Mouse (Mus musculus): ENCODE measurements at regions not wholly inside any gene's neighbourhood (a gene's known extent, or its start where the extent isn't known, plus 50 kb on each side); places are given as distances from the start of the nearest gene placed in this dataset.

DNA sequence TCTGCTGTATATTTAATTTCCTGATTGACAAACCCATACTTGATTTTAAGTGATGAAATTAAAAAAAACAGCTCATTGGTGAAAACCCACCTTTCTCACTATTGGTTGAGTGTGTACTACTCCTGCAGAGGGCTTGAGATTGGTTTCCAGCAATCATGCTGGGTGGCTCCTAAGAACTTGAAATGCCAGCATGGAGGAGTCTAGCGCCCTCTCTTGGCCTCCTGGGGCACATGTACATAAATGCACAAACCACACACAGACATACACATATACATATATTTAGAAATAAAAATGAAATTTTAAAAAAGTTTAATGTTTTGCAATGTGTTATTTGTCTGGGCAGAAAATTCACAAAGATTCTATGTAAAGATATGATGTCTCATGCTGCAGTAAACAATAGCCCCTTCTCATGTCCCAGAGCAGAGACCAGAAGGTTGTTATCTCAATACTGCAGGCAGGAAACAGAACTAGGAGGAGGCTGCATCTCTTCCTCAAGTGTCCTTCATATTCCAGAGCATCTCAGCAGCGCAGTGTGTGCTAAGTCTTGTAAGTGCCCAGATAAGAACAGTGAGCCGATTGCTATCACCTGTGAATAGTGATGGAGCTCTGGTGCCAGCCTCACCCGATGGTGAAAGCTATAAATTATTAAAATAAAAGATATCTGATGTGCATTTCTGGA lies 108.4 kb upstream of the Fbxo11 start:
- no peaks in the 10 kb centered on the region for H3K36me3 ChIP-seq (ENCODE audit: control insufficient read depth, insufficient read depth, low read length)
- 66% methylated on average over 4 of the region's 4 CpGs for WGBS
- no peak overlapping the region for H3K27ac ChIP-seq (ENCODE audit: insufficient read depth, low read depth, low read length)
- TF ChIP-seq CTCF (IDR thresholded peaks at IDR 0.05; ENCODE audit: extremely low read depth, insufficient read length, insufficient replicate concordance, low read depth, low read length): no peak
- TF ChIP-seq POLR2A (IDR thresholded peaks at IDR 0.05; ENCODE audit: low read depth, low read length): no peak
- H3K4me3 ChIP-seq (ENCODE audit: low read depth, low read length): no peak overlapping the region
- no peaks in the 10 kb centered on the region for H3K4me1 ChIP-seq (ENCODE audit: control insufficient read depth, insufficient read depth, insufficient read length, low read length)
- H3K27me3 ChIP-seq (ENCODE audit: control insufficient read depth, insufficient read depth, low read length): no peaks in the 10 kb centered on the region

DNA sequence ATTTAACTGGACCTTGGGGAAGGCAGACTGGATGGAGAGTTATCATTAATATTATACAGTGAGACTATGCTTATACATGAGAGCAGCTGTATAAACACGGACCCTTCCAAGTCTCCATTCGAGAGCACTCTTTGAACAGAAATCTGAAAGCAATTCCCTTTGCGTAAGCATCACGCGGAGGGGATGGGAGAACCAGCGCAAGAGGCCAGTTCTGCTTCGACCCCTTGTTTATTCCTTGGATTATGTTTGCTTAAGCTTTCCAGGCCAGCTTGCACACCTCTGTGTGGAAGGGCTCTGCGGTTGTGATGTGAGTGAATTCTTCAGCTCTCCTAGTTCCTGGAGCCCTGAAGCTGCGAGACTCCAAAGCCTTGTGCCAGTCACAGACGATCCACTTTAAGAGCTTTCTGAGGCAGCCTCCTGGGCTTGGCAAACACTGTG lies 109.2 kb upstream of the Fbxo11 start:
- no peak overlapping the region for H3K4me3 ChIP-seq (ENCODE audit: low read depth, low read length)
- no peaks in the 10 kb centered on the region for H3K36me3 ChIP-seq (ENCODE audit: control insufficient read depth, insufficient read depth, low read length)
- no peak for TF ChIP-seq CTCF (IDR thresholded peaks at IDR 0.05; ENCODE audit: extremely low read depth, insufficient read length, insufficient replicate concordance, low read depth, low read length)
- TF ChIP-seq POLR2A (IDR thresholded peaks at IDR 0.05; ENCODE audit: low read depth, low read length): no peak
- 51% methylated on average over 10 of the region's 10 CpGs for WGBS
- no peak overlapping the region for H3K27ac ChIP-seq (ENCODE audit: insufficient read depth, low read depth, low read length)
- no peaks in the 10 kb centered on the region for H3K4me1 ChIP-seq (ENCODE audit: control insufficient read depth, insufficient read depth, insufficient read length, low read length)
- H3K27me3 ChIP-seq (ENCODE audit: control insufficient read depth, insufficient read depth, low read length): no peaks in the 10 kb centered on the region

DNA sequence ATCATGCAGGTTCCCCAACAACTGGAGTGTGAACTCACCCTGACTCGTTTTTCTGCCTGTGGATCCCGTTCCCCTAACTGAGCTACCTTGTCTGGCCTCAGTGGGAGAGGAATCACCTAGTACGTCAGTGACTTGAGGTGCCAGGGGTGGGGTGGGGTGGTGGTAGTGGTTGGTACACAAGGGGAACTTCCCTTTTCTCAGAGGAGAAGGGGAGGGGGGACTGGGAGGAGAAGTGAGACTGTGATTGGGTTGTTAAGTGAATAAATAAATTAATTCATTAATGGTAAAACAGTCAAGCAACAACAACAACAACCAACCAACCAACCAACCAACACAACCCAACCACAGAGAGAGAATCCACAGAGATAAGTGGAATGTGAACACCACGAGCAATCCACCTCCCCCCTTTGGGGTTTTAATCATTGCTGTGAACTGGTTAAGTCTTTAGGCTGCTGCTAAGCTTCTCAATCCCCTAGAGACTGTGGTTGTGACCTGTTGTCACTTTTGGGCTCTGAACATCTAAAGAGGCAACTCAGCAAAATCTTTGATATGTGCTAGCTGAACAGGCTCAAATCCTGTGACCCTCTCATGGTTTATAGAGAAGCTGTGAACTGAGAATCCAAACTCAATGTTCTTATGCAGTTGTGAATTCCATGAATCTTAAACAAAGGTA lies 111.0 kb upstream of the Fbxo11 start:
- H3K27me3 ChIP-seq (ENCODE audit: control insufficient read depth, insufficient read depth, low read length): no peaks in the 10 kb centered on the region
- H3K4me3 ChIP-seq (ENCODE audit: low read depth, low read length): no peak overlapping the region
- 84% methylated on average over 4 of the region's 4 CpGs for WGBS
- TF ChIP-seq POLR2A (IDR thresholded peaks at IDR 0.05; ENCODE audit: low read depth, low read length) (no peak), CTCF (IDR thresholded peaks at IDR 0.05; ENCODE audit: extremely low read depth, insufficient read length, insufficient replicate concordance, low read depth, low read length) (no peak)
- no peaks in the 10 kb centered on the region for H3K4me1 ChIP-seq (ENCODE audit: control insufficient read depth, insufficient read depth, insufficient read length, low read length)
- no peaks in the 10 kb centered on the region for H3K36me3 ChIP-seq (ENCODE audit: control insufficient read depth, insufficient read depth, low read length)
- no peak overlapping the region for H3K27ac ChIP-seq (ENCODE audit: insufficient read depth, low read depth, low read length)

DNA sequence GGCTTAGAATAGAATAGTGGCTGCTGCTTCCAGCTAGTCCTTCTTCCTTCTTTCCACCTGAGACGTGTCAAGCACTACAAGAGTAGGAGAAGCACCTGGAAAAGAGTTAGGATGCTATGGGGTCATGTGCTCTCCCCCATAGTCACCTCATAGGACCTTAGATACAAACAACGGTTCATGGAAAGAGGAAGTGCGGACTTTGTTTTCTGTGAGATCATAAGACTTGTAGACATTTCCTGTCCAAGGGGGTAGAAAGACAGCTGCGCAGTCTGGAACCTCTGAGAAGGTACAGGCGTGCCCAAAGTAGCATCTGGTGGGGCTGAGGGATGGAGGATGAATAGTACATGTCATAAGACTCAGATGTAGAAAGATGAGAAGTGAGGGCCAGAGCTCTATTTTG lies 125.6 kb upstream of the Fbxo11 start:
- TF ChIP-seq CTCF (IDR thresholded peaks at IDR 0.05; ENCODE audit: extremely low read depth, insufficient read length, insufficient replicate concordance, low read depth, low read length) (no peak), POLR2A (IDR thresholded peaks at IDR 0.05; ENCODE audit: low read depth, low read length) (no peak)
- H3K27ac ChIP-seq (ENCODE audit: insufficient read depth, low read depth, low read length): no peak overlapping the region; the same call in 1 of the 2 replicates
- H3K4me1 ChIP-seq (ENCODE audit: control insufficient read depth, insufficient read depth, insufficient read length, low read length): no peaks in the 10 kb centered on the region
- H3K27me3 ChIP-seq (ENCODE audit: control insufficient read depth, insufficient read depth, low read length): no peaks in the 10 kb centered on the region
- 62% methylated on average over 5 of the region's 5 CpGs for WGBS
- H3K36me3 ChIP-seq (ENCODE audit: control insufficient read depth, insufficient read depth, low read length): no peaks in the 10 kb centered on the region
- no peak overlapping the region for H3K4me3 ChIP-seq (ENCODE audit: low read depth, low read length)

DNA sequence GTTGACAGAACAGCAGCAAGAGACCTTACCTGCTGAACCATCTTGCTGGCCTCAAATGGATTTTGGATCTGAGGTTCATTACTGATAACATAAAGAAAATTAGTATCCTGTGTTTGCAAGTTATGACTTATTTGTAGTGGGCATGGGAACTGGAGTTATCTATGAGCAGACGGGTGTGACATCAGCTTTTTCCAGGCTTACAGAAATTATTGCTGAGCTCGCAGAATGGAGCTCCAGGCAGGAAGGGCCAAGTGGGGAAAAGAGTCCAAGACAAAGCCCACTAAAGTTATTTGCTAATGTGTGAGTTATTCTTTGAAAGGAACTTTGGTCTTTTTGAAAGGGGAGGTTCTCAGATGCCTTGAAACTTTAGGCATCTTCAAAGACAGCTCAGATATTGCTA lies 126.4 kb upstream of the Fbxo11 start:
- Histone ChIP-seq H3K36me3 (ENCODE audit: control insufficient read depth, insufficient read depth, low read length) (no peaks in the 10 kb centered on the region), H3K27me3 (ENCODE audit: control insufficient read depth, insufficient read depth, low read length) (no peaks in the 10 kb centered on the region), H3K4me3 (ENCODE audit: low read depth, low read length) (no peak overlapping the region), H3K4me1 (ENCODE audit: control insufficient read depth, insufficient read depth, insufficient read length, low read length) (no peaks in the 10 kb centered on the region), H3K27ac (ENCODE audit: insufficient read depth, low read depth, low read length) (no peak overlapping the region)
- no peak for TF ChIP-seq POLR2A (IDR thresholded peaks at IDR 0.05; ENCODE audit: low read depth, low read length)
- no peak for TF ChIP-seq CTCF (IDR thresholded peaks at IDR 0.05; ENCODE audit: extremely low read depth, insufficient read length, insufficient replicate concordance, low read depth, low read length)
- WGBS: 87% methylated on average over 2 of the region's 2 CpGs

DNA sequence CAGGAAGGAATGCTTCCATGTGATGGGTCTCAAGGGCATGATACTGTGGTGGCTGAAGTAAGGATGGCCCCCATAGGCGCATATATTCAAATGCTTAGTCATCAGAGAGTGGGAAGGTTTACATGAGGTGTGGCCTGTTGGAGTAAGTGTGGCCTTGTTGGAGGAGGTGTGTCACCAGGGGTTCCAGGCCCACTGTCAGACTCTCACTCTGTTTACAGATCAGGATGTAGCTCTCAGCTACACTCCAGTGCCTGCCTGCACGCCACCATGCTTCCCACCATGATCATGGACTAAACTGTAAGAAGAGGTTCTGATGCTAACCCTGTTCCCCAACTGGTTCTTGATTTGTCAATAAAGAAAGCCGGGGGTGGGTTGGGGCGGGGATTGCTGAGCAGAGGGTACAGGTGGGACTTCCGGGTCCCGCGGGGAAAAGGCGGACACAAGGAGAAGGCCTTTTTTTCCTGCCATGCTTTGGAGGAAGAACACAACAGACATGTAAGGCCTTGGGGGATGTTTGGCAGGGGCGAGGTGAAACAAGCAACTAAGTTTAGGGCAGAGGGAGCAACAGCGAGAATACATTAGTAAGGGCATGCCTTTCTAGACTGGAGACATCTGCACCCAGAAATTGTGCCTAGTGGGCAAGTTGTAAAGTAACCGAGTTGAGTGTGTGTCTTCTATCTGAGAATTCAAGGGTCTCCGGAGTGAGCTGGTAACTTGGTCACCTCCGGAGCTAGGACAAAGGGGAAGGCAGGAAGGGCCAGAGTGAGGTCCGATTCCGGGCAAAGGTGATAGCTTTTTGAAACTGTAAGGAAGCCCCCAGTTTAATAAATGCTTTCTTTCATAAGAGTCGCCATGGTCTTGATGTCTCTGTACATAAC lies 127.1 kb upstream of the Fbxo11 start:
- TF ChIP-seq CTCF (IDR thresholded peaks at IDR 0.05; ENCODE audit: extremely low read depth, insufficient read length, insufficient replicate concordance, low read depth, low read length): no peak
- TF ChIP-seq POLR2A (IDR thresholded peaks at IDR 0.05; ENCODE audit: low read depth, low read length): no peak
- WGBS: 96% methylated on average over 16 of the region's 16 CpGs
- Histone ChIP-seq H3K36me3 (ENCODE audit: control insufficient read depth, insufficient read depth, low read length) (no peaks in the 10 kb centered on the region), H3K27me3 (ENCODE audit: control insufficient read depth, insufficient read depth, low read length) (no peaks in the 10 kb centered on the region), H3K27ac (ENCODE audit: insufficient read depth, low read depth, low read length) (no peak overlapping the region), H3K4me3 (ENCODE audit: low read depth, low read length) (no peak overlapping the region), H3K4me1 (ENCODE audit: control insufficient read depth, insufficient read depth, insufficient read length, low read length) (no peaks in the 10 kb centered on the region)

DNA sequence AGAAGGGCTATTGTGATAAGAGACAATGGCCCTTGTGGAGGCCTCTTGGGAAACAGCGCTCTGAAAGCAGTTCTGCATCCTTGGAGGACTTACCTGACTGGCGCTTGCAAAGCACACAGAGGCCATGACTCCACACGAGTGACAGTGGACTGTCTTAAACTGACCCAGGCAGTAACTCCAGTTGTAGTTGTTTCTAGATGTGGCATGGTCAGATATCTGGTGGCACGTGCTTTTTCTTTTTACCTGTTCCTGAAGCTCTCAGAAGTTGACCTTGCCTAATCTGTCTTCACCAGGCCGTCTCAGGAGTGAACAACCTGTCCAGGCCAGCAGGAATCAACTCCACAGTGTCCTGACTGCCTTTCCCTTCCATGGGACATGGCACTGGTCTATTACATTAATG lies 129.6 kb upstream of the Fbxo11 start:
- Histone ChIP-seq H3K4me1 (ENCODE audit: control insufficient read depth, insufficient read depth, insufficient read length, low read length) (peaks cover 4% of the 10 kb centered on the region; the same call in 1 of the 2 replicates), H3K27ac (ENCODE audit: insufficient read depth, low read depth, low read length) (no peak overlapping the region), H3K36me3 (ENCODE audit: control insufficient read depth, insufficient read depth, low read length) (no peaks in the 10 kb centered on the region), H3K27me3 (ENCODE audit: control insufficient read depth, insufficient read depth, low read length) (no peaks in the 10 kb centered on the region), H3K4me3 (ENCODE audit: low read depth, low read length) (no peak overlapping the region)
- 91% methylated on average over 5 of the region's 5 CpGs for WGBS
- no peak for TF ChIP-seq POLR2A (IDR thresholded peaks at IDR 0.05; ENCODE audit: low read depth, low read length)
- TF ChIP-seq CTCF (IDR thresholded peaks at IDR 0.05; ENCODE audit: extremely low read depth, insufficient read length, insufficient replicate concordance, low read depth, low read length): no peak

All from small intestine, adult 2 months (tissue).